Mouse (Mus musculus) neural tube, embryonic 15.5 days (tissue): ENCODE results near the gene Cyp4f17. TPM values are rescaled to one million over a fixed set of nuclear protein-coding genes. Genes with fewer than 3 reads are reported as not detected.
"Not testable (repeated sequence)": the region's sequence is repeated elsewhere in the genome, so short reads cannot be mapped to it uniquely, and the experiment has no call there.

Source experiments
- ATAC-seq: fragments of 200-750 bp; cut with Nextera tagmentation; 2 replicates; pipeline ENCODE4 v1.8.0; 2017; ENCODE audit warnings: mild to moderate bottlenecking, moderate TSS enrichment, moderate library complexity; ENCODE audit not compliant: low FRiP score
- H3K27ac ChIP-seq: fragments of 300-500 bp; sonication (generic); replicated peaks from 2 replicates; pipeline ENCODE4 v1.5.1; 2015; ENCODE audit warnings: mild to moderate bottlenecking, inconsistent platforms
- H3K27me3 ChIP-seq: fragments of 300-500 bp; sonication (generic); replicated peaks from 2 replicates; pipeline ENCODE4 v1.6.1; 2015; ENCODE audit warnings: inconsistent platforms
- H3K36me3 ChIP-seq: fragments of 300-500 bp; sonication (generic); 2 replicates; pipeline ENCODE4 v1.6.1; 2015; ENCODE audit warnings: inconsistent platforms
- H3K4me1 ChIP-seq: fragments of 300-500 bp; sonication (generic); 2 replicates; pipeline ENCODE4 v1.6.1; 2015; ENCODE audit warnings: inconsistent platforms
- H3K4me2 ChIP-seq: fragments of 300-500 bp; sonication (generic); 2 replicates; pipeline ENCODE4 v1.6.1; 2015; ENCODE audit warnings: inconsistent platforms, mild to moderate bottlenecking, moderate library complexity
- H3K4me3 ChIP-seq: fragments of 300-500 bp; sonication (generic); replicated peaks from 2 replicates; pipeline ENCODE4 v1.5.1; 2015; ENCODE audit warnings: mild to moderate bottlenecking, inconsistent platforms
- H3K9ac ChIP-seq: fragments of 300-500 bp; sonication (generic); replicated peaks from 2 replicates; pipeline ENCODE4 v1.6.1; 2015; ENCODE audit warnings: mild to moderate bottlenecking, inconsistent platforms
- H3K9me3 ChIP-seq: fragments of 300-500 bp; sonication (generic); replicated peaks from 2 replicates; pipeline ENCODE4 v1.6.1; 2016; ENCODE audit warnings: inconsistent platforms
- WGBS: fragments of 180-500 bp; shearing (Covaris S2); methylation state at CpG from one replicate; pipeline ENCODE4 v1.1.7; 2015; ENCODE audit warnings: mixed read lengths; 5-methylcytosine and 5-hydroxymethylcytosine counted together
- polyA plus RNA-seq: library from polyadenylated mRNA; unstranded; fragments of >200 nt; fragmentation: Nextera tagmentation; extraction: Ambion mirVana; gene quantifications from 2 replicates; pipeline ENCODE4 v1.2.1, GENCODE M21; 2015

Cyp4f17 gene
- polyA plus RNA-seq, 1 experiment from 2014 or later = 12.4 TPM

- Histone ChIP-seq H3K36me3 (peaks cover 25% of the 10 kb centered on the region), H3K4me3 (no peak overlapping the region), H3K4me1 (0 out of 2 replicates have a peak, but pooled peaks cover 4% of the 10 kb centered on the region), H3K9ac (no peak overlapping the region), H3K27ac (no peak overlapping the region), H3K9me3 (no peaks in the 10 kb centered on the region), H3K27me3 (no peaks in the 10 kb centered on the region), H3K4me2 (no peak overlapping the region)
- no peak for ATAC-seq
- WGBS = 86% methylated on average over 11 of the region's 11 CpGs
Observed at GRCm38 (mm10) chr17:32527748-32528147, 21.9 kb downstream of the Cyp4f17 start.

DNA sequence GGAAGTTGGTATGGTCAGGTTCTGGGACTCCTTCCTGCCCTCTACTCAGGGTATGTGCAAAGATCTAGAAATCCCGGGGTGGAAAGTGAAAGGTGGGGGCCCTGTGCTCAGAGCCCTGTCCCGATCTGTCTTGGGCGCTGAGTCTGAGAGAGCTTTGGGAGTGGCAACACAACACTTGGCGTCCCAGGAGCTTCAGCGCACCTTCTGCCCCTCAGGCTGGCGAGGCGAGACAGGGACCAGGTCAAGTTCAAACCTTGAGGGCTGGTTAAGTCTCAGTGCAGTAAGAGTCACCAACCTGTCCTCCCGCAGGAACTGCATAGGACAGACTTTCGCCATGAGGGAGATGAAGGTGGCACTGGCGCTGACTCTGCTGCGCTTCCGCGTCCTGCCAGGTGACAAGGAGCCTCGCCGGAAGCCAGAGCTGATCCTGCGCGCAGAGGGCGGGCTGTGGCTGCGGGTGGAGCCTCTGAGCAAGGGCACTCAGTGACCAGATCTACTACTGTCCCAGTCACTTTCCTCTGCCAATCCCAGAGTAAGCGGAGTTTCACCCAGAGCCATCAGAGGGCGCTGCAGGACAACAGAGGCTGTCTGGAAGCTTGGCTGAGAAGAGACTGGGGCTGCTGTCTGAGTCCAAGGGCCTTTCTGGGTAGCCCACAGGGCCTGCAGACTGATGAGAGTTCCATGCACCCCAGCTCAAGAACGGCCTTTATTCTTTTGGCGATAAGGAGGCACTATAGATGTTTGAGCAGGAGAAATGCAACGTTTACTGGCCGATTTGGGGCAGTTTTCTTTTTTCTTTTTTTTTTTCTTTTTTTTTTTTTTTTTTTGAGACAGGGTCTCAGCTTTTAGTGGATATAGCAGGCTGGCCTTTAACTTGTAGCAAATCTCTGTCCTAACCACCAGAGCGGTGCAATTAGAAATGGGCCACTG lies 22.8 kb downstream of the Cyp4f17 start:
- peak overlapping the region; percentile 10; the same call in 1 of the 2 replicates for H3K4me3 ChIP-seq
- peak; percentile 59 for ATAC-seq
- peaks cover 18% of the 10 kb centered on the region for H3K36me3 ChIP-seq
- 20% methylated on average over 26 of the region's 26 CpGs for WGBS
- H3K4me2 ChIP-seq = peak overlapping the region; percentile 49
- H3K27me3 ChIP-seq = no peaks in the 10 kb centered on the region
- 0 out of 2 replicates have a peak, but pooled peaks cover 4% of the 10 kb centered on the region for H3K4me1 ChIP-seq
- no peaks in the 10 kb centered on the region for H3K9me3 ChIP-seq
- no peak overlapping the region for H3K9ac ChIP-seq
- H3K27ac ChIP-seq = no peak overlapping the region

DNA sequence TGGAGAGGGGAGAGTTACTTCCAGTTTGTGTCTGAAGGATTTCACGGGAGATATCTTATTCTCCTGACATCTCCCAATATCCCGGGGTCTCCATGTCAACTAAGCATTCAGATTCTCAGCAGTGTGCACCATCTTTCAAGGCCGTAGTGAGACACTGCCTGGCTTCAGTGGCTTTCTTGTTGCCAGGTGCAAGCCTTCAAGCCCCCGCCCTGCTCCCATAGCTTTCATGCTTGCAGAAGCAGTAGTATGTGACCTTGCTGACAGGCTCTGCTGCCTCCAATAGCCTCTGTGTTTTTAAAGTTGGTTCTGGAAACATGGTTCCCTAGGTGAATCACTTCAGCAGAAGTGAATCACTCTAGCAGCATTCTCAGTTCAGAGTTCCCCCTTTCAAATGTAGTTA lies 26.5 kb downstream of the Cyp4f17 start:
- not testable (repeated sequence) for ATAC-seq, H3K27me3 ChIP-seq, H3K9ac ChIP-seq, H3K4me3 ChIP-seq, H3K36me3 ChIP-seq, H3K9me3 ChIP-seq, H3K4me2 ChIP-seq, H3K27ac ChIP-seq
- peaks cover 17% of the 10 kb centered on the region for H3K4me1 ChIP-seq
- WGBS = 40% methylated on average over 4 of the region's 4 CpGs

- H3K36me3 ChIP-seq = no peaks in the 10 kb centered on the region
- no peaks in the 10 kb centered on the region for H3K27me3 ChIP-seq
- no peak overlapping the region for H3K27ac ChIP-seq
- H3K9me3 ChIP-seq = no peaks in the 10 kb centered on the region
- H3K4me3 ChIP-seq = no peak overlapping the region
- no peak overlapping the region for H3K4me2 ChIP-seq
- ATAC-seq = no peak
- H3K9ac ChIP-seq = no peak overlapping the region
- H3K4me1 ChIP-seq = peaks cover 14% of the 10 kb centered on the region
- WGBS = 89% methylated on average over 6 of the region's 6 CpGs
Observed at GRCm38 (mm10) chr17:32534068-32534467, 28.2 kb downstream of the Cyp4f17 start.

DNA sequence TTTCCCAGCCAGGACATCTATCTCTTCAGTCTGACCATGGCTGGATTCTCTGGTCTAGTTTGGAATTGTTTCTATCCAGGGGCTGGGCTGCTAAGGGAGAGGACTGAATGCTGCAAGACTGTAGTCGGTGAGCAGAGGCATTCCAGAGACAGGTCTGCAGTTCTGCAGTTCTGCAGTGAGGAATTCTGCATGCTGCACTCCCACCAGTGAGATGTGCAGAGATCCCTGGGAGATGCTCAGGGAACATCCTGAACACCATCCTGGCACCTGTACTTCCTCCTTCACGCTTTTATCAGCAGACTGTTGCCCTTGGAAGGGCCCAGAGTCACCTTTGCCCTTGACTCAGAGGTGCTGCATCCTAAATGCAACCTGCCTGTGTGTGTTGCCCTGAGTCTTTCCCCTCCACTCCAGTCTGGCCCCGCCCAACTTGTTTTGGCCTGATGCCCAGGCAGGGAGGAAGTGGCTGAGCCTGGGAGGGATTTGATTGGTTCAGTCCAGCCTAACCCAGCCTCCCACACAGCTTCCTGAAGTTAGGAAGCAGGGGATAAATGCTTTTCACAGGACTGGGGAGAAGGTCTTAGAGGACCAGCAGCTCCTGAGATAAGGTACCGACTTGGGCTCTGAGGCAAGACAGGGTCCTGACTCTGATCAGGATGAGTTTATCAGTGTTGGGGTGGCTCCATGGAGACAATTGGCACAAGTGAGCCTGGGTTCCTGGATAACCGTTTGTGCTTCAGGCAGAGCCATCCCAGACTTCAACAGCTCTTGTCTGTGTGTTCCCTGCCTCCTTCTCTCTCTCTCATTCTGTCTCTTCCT lies 30.4 kb downstream of the Cyp4f17 start, which contains the start of gene Cyp4f16:
Gene Cyp4f16, plus strand, starts transcription at position 508 of the 816 bp plus-strand sequence.
- not testable (repeated sequence) for H3K36me3 ChIP-seq, H3K9me3 ChIP-seq, H3K27me3 ChIP-seq
- peak; percentile 94 for ATAC-seq
- Histone ChIP-seq H3K27ac (peak within 1 kb of the TSS; percentile 28; the same call in 1 of the 2 replicates), H3K4me3 (peak within 1 kb of the TSS; percentile 47), H3K4me1 (peaks cover 14% of the 10 kb centered on the region), H3K4me2 (peak within 1 kb of the TSS; percentile 67), H3K9ac (peak within 1 kb of the TSS; percentile 42)
- WGBS = 10% methylated on average over 5 of the region's 5 CpGs

DNA sequence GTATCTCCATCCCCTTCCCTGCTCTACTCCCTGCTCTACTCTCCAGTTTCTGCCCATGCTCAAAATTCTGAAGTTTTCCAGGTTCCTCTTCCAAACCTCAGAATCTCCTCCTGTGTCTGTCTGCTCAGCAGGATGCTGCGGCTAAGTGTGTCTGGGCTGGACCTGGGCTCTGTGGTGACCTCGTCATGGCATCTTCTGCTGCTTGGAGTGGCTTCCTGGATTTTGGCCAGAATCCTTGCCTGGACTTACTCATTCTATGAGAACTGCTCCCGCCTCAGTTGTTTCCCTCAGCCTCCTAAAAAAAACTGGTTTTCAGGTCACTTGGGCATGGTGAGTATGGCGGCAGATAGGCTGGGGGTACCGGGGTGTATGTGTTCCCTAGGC lies 31.0 kb downstream of the Cyp4f17 start:
- Histone ChIP-seq H3K27ac (peak overlapping the region; percentile 28; the same call in 1 of the 2 replicates), H3K27me3 (no peaks in the 10 kb centered on the region), H3K4me3 (peak overlapping the region; percentile 47), H3K36me3 (no peaks in the 10 kb centered on the region), H3K4me2 (peak overlapping the region; percentile 67), H3K9ac (peak overlapping the region; percentile 42), H3K4me1 (peaks cover 14% of the 10 kb centered on the region), H3K9me3 (no peaks in the 10 kb centered on the region)
- WGBS = 63% methylated on average over 5 of the region's 5 CpGs
- no peak for ATAC-seq

DNA sequence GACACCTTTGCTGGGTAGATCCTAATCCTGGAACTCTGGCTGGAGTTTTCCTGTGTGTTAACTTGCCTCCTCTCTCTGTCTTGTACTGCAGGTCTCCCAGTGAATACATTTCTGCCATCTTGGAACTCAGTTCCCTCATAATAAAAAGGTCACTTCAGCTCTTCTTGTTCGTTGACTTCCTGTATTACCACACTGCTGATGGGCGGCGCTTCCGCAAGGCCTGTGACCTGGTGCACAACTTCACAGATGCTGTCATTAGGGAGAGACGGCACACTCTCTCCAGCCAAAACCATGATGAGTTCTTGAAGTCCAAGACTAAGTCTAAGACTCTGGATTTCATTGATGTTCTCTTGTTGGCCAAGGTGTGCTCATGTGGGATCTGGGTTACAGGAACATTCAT lies 38.9 kb downstream of the Cyp4f17 start:
- H3K36me3 ChIP-seq = peaks cover 11% of the 10 kb centered on the region; the same call in 1 of the 2 replicates
- not testable (repeated sequence) for H3K27me3 ChIP-seq, H3K9ac ChIP-seq, H3K9me3 ChIP-seq, H3K4me2 ChIP-seq, H3K4me1 ChIP-seq, H3K27ac ChIP-seq, ATAC-seq, H3K4me3 ChIP-seq
- WGBS = 93% methylated on average over 5 of the region's 5 CpGs

DNA sequence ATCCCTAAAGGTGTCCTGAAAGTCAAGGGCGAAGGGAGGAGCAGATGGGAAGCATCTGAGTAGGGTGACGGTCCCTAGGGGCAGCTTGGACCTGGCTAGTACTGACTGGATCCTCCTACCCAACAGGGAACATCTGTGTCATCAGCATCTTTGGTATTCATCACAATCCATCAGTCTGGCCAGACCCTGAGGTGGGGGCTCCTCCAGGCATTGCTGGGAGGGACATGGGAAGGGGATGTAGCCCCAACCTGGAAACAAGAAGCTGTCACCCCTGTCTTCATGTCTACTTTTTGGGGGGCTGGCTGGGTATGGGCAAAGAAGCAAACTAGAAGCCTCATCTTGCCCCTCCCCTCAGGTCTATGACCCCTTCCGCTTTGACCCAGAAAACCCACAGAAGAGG lies 44.5 kb downstream of the Cyp4f17 start:
- H3K27me3 ChIP-seq, H3K9me3 ChIP-seq, H3K36me3 ChIP-seq, H3K27ac ChIP-seq: not testable (repeated sequence)
- Histone ChIP-seq H3K4me1 (peaks cover 11% of the 10 kb centered on the region), H3K9ac (peak overlapping the region; percentile 36; the same call in 1 of the 2 replicates), H3K4me3 (peak overlapping the region; percentile 41), H3K4me2 (peak overlapping the region; percentile 65)
- peak; percentile 55 for ATAC-seq
- WGBS = 87% methylated on average over 3 of the region's 3 CpGs

DNA sequence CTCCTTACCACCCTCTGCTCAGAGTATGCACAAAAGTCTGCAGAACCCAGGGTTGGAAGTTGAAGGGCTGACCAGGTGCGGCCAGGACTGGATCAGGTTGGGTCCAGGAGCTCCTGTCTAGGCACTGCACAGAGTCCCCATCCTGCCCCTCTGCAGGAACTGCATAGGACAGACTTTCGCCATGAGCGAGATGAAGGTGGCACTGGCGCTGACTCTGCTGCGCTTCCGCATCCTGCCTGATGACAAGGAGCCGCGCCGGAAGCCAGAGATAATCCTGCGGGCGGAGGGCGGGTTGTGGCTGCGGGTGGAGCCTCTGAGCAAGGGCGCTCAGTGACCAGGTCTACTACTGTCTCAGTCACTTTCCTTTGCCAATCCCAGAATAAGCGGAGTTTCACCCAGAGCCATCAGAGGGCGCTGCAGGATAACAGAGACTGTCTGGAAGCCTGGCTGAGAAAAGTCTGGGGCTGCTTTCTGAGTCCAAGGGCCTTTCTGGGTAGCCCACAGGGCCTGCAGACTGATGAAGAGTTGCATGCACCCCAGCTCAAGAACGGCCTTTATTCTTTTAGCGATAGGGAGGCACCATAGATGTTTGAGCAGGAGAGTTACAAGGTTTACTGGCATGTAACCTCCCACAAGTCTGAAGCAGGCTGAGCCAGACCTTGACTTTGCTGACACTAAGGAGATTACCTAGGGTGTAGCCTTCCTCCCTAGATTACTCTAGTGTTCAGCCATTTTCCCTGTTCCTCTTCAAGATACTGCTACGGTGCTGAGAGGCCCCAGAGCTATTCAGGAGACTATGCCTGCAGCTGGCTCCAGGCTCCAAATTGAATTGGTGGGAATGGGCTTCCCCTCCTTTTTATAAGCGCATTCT lies 45.3 kb downstream of the Cyp4f17 start:
- Histone ChIP-seq H3K9me3 (no peaks in the 10 kb centered on the region), H3K4me2 (peak overlapping the region; percentile 65), H3K9ac (peak overlapping the region; percentile 36), H3K27ac (peak overlapping the region; percentile 54), H3K27me3 (no peaks in the 10 kb centered on the region), H3K36me3 (no peaks in the 10 kb centered on the region), H3K4me1 (peaks cover 11% of the 10 kb centered on the region), H3K4me3 (peak overlapping the region; percentile 41)
- ATAC-seq = peak; percentile 96
- 13% methylated on average over 20 of the region's 20 CpGs for WGBS

GRCm38 (mm10) chr17:32553016-32553415 lies 47.2 kb downstream of the Cyp4f17 start:
- H3K9ac ChIP-seq, H3K27ac ChIP-seq, H3K4me3 ChIP-seq, H3K9me3 ChIP-seq, H3K36me3 ChIP-seq, H3K4me2 ChIP-seq, ATAC-seq, H3K27me3 ChIP-seq: not testable (repeated sequence)
- peaks cover 11% of the 10 kb centered on the region for H3K4me1 ChIP-seq
- 36% methylated on average over 1 of the region's 1 CpGs for WGBS

GRCm38 (mm10) chr17:32554368-32554767 lies 48.5 kb downstream of the Cyp4f17 start:
- not testable (repeated sequence) for ATAC-seq, H3K9me3 ChIP-seq, H3K4me2 ChIP-seq, H3K9ac ChIP-seq, H3K4me3 ChIP-seq, H3K27me3 ChIP-seq, H3K36me3 ChIP-seq, H3K27ac ChIP-seq
- H3K4me1 ChIP-seq = peaks cover 11% of the 10 kb centered on the region
- 83% methylated on average over 9 of the region's 9 CpGs for WGBS
